Mouse (Mus musculus) limb, embryonic 13.5 days (tissue): Measurements from ENCODE around the gene Tecta. TPM values are rescaled to one million over a fixed set of nuclear protein-coding genes. Genes with fewer than 3 reads are reported as not detected.

Source experiments
- ATAC-seq: fragments of 200-750 bp; cut with Nextera tagmentation; 2 replicates; pipeline ENCODE4 v1.8.0; 2017; ENCODE audit warnings: low read depth, moderate number of reproducible peaks, moderate TSS enrichment; ENCODE audit not compliant: low FRiP score
- H3K27ac ChIP-seq: fragments of 300-500 bp; sonication (generic); 2 replicates; pipeline ENCODE4 v1.5.1; 2015; ENCODE audit warnings: inconsistent platforms, mild to moderate bottlenecking, moderate library complexity
- H3K27me3 ChIP-seq: fragments of 300-500 bp; sonication (generic); 2 replicates; pipeline ENCODE4 v1.6.1; 2015; ENCODE audit warnings: mild to moderate bottlenecking, inconsistent platforms
- H3K36me3 ChIP-seq: fragments of 300-500 bp; sonication (generic); 2 replicates; pipeline ENCODE4 v1.6.1; 2015; ENCODE audit warnings: inconsistent platforms, mild to moderate bottlenecking, moderate library complexity
- H3K4me1 ChIP-seq: fragments of 300-500 bp; sonication (generic); 2 replicates; pipeline ENCODE4 v1.6.1; 2015; ENCODE audit warnings: inconsistent platforms
- H3K4me2 ChIP-seq: fragments of 300-500 bp; sonication (generic); replicated peaks from 2 replicates; pipeline ENCODE4 v1.6.1; 2015; ENCODE audit warnings: inconsistent platforms, mild to moderate bottlenecking, moderate library complexity
- H3K4me3 ChIP-seq: fragments of 300-500 bp; sonication (generic); 2 replicates; pipeline ENCODE4 v1.5.1; 2015; ENCODE audit warnings: moderate library complexity, mild to moderate bottlenecking, inconsistent platforms
- H3K9ac ChIP-seq: fragments of 300-500 bp; sonication (generic); 2 replicates; pipeline ENCODE4 v1.6.1; 2015; ENCODE audit warnings: mild to moderate bottlenecking, inconsistent platforms
- H3K9me3 ChIP-seq: fragments of 300-500 bp; sonication (generic); 2 replicates; pipeline ENCODE4 v1.6.1; 2016; ENCODE audit warnings: inconsistent platforms
- WGBS: fragments of 180-500 bp; shearing (Covaris S2); methylation state at CpG from one replicate; pipeline ENCODE4 v1.1.7; 2015; 5-methylcytosine and 5-hydroxymethylcytosine counted together
- polyA plus RNA-seq: library from polyadenylated mRNA; unstranded; fragments of >200 nt; fragmentation: Nextera tagmentation; extraction: Ambion mirVana; gene quantifications from 2 replicates; pipeline ENCODE4 v1.2.1, GENCODE M21; 2015

Tecta gene
- polyA plus RNA-seq, 1 experiment from 2014 or later: 0.36 TPM

DNA sequence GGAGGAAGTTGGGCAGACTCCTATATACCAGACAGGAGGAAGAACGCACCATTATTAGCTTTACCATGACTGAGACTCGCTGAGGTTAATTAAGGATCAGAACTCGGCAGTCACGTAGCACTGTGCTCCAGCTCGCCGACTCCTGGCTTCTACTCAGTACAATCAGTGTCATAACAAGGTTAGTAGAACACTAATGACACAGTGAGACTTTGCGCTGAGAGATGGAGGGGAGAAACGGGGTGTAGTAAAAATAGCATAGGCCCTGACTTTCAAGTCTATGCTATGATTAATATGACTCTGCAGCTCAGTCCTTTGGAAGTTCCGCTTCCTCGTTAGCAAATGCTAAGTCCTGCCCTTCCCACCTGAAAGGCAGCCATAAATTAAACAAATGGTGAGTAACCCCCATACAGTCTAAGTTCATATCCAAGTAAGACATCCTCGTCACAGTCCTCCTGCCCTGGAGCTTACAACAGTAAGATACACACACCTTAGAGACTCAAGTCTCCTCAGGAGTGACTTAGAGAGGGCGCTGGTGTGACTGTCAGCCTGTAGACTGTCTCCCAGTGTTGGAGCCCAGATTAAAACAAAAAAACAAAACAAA lies 17.7 kb upstream of the Tecta start:
- Histone ChIP-seq H3K27me3 (no peaks in the 10 kb centered on the region), H3K4me3 (no peak overlapping the region), H3K4me1 (peaks cover 6% of the 10 kb centered on the region), H3K9ac (no peak overlapping the region), H3K27ac (no peak overlapping the region), H3K4me2 (no peak overlapping the region), H3K36me3 (peaks cover 41% of the 10 kb centered on the region), H3K9me3 (no peaks in the 10 kb centered on the region)
- 50% methylated on average over 12 of the region's 12 CpGs for WGBS
- no peak for ATAC-seq

DNA sequence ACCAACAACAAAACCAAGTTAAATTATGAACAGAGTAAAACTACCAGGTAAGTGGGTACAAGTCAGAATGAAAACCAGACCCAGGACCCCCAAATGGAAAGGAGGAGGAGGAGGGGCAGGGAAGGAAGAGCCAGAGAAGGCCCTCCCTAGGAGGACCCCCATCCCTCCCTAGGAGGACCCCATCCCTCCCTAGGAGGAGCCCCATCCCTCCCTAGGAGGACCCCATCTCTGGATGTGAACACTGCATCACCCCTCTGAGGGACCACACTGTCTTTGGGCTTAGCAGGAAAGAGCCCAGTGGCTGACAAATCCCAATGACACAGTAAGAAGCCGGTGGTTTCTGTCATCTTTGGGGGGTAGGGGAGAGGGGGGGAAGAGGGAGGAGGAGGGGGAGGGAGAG lies 15.5 kb upstream of the Tecta start:
- Histone ChIP-seq H3K36me3 (peaks cover 29% of the 10 kb centered on the region), H3K27me3 (no peaks in the 10 kb centered on the region), H3K9me3 (no peaks in the 10 kb centered on the region), H3K27ac (no peak overlapping the region), H3K9ac (no peak overlapping the region), H3K4me2 (no peak overlapping the region), H3K4me3 (no peak overlapping the region), H3K4me1 (peaks cover 6% of the 10 kb centered on the region)
- WGBS: 47% methylated on average over 1 of the region's 1 CpGs
- ATAC-seq: no peak

- WGBS: 78% methylated on average over 12 of the region's 12 CpGs
Measured at GRCm38 (mm10) chr9:42413345-42413744, 13.6 kb upstream of the Tecta start.

GRCm38 (mm10) chr9:42411296-42411695 lies 11.6 kb upstream of the Tecta start:
- H3K9ac ChIP-seq: no peak overlapping the region
- no peak for ATAC-seq
- H3K27me3 ChIP-seq: no peaks in the 10 kb centered on the region
- no peak overlapping the region for H3K4me2 ChIP-seq
- peaks cover 6% of the 10 kb centered on the region for H3K4me1 ChIP-seq
- H3K4me3 ChIP-seq: no peak overlapping the region
- H3K9me3 ChIP-seq: no peaks in the 10 kb centered on the region
- H3K27ac ChIP-seq: no peak overlapping the region
- peaks cover 22% of the 10 kb centered on the region for H3K36me3 ChIP-seq
- WGBS: 90% methylated on average over 6 of the region's 6 CpGs

More at GRCm38 (mm10) chr9:42413345-42413744, 13.6 kb upstream of the Tecta start:
- Histone ChIP-seq H3K9ac (no peak overlapping the region), H3K4me1 (peaks cover 6% of the 10 kb centered on the region), H3K9me3 (no peaks in the 10 kb centered on the region), H3K27me3 (no peaks in the 10 kb centered on the region), H3K36me3 (peaks cover 29% of the 10 kb centered on the region), H3K4me2 (no peak overlapping the region), H3K27ac (no peak overlapping the region), H3K4me3 (no peak overlapping the region)
- ATAC-seq: no peak

DNA sequence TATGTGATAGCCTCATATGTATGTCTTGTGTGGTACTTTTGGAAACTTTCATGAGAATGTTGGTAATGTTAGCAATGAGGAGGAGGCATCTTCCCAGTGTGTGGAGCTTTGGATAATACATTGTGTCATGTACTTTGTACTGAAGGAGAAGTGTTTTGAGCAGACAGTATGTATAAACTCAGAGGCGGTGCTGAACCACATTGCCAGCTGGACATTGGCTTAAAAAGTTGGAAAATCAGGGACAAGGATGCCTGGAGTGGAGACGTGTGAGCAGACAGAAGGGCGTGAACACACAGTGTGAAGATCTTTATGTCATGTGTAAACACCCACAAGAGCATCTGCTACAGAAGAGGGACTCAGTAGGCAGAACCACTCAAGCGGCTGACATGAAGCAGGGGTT lies 6.0 kb upstream of the Tecta start:
- ATAC-seq: no peak

DNA sequence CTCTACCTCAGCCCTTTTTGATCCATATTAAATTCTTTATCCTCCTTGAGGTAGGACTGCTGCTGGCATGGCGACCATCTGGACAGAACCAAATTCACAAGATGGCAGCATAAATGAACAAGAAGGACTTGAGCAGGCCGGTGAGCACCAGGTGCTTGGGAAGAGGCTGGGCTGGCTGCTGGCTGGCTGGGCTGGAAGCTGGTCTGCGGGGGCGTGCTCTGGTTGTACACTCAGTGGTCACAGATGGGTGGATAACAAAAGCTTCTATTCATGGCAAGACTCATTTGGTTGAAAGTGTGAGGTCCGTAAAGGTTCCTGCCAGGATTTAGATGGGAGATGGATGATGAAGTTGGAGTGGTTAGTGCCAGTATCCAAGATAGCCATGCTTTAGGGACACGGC lies 1.8 kb upstream of the Tecta start:
- 82% methylated on average over 6 of the region's 6 CpGs for WGBS
- no peak overlapping the region for H3K4me3 ChIP-seq
- H3K9me3 ChIP-seq: no peaks in the 10 kb centered on the region
- H3K4me1 ChIP-seq: 0 out of 2 replicates have a peak, but pooled peaks cover 3% of the 10 kb centered on the region
- ATAC-seq: no peak
- no peak overlapping the region for H3K27ac ChIP-seq
- H3K4me2 ChIP-seq: no peak overlapping the region
- H3K36me3 ChIP-seq: no peaks in the 10 kb centered on the region
- no peak overlapping the region for H3K9ac ChIP-seq
- H3K27me3 ChIP-seq: no peaks in the 10 kb centered on the region

More for the DNA sequence above, 6.0 kb upstream of the Tecta start:
- Histone ChIP-seq H3K36me3 (no peaks in the 10 kb centered on the region), H3K27me3 (no peaks in the 10 kb centered on the region), H3K4me2 (no peak overlapping the region), H3K27ac (no peak overlapping the region), H3K9ac (no peak overlapping the region), H3K4me3 (no peak overlapping the region), H3K9me3 (no peaks in the 10 kb centered on the region), H3K4me1 (no peaks in the 10 kb centered on the region)
- 86% methylated on average over 4 of the region's 4 CpGs for WGBS

DNA sequence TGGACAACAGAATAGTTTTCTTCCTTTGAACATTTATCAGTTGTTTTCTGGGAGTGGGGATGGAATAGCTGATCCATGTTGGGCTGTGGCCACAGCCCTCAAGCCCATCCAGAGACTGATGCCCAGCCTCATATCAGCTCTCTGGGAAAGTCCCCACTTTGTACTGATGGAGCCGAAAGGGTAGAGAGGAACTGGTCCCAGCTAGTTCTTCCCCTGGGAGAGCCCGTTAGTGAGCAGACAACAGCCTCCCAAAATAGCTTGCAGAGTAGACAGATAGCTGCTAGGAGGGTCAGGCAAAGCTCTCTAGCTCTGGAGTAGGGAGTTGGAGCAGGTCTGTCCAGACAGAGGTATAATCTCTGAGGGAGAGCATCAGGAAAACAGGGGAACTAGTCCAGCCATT lies 3.6 kb downstream of the Tecta start:
- Histone ChIP-seq H3K36me3 (no peaks in the 10 kb centered on the region), H3K4me2 (no peak overlapping the region), H3K9me3 (no peaks in the 10 kb centered on the region), H3K27ac (no peak overlapping the region), H3K4me3 (no peak overlapping the region), H3K4me1 (peaks cover 29% of the 10 kb centered on the region), H3K27me3 (peaks cover 3% of the 10 kb centered on the region; the same call in 1 of the 2 replicates), H3K9ac (no peak overlapping the region)
- no peak for ATAC-seq
- WGBS: 67% methylated on average over 2 of the region's 2 CpGs

DNA sequence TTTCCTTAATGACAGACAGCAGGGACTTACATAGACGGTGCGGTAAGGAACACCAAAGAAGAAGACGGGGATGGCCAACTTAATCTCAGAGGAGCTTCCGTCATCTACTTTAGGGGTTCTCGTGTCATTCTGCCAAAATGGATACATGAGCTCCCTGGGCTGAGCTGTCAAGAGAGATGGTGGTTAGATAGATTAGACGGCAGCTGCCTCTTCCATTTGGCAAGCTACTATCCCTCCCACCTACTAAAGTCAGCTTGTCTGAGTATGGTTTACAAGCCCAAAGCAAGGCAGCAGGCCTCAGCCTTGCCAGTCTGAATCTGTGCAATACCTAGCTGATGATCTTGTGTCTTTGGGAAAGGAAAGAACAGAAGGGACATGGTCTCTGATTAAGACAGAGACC lies 4.8 kb downstream of the Tecta start:
- Histone ChIP-seq H3K9ac (no peak overlapping the region), H3K27me3 (peaks cover 3% of the 10 kb centered on the region; the same call in 1 of the 2 replicates), H3K4me1 (peaks cover 38% of the 10 kb centered on the region), H3K9me3 (no peaks in the 10 kb centered on the region), H3K27ac (no peak overlapping the region), H3K4me2 (no peak overlapping the region), H3K4me3 (no peak overlapping the region), H3K36me3 (no peaks in the 10 kb centered on the region)
- 64% methylated on average over 6 of the region's 6 CpGs for WGBS
- no peak for ATAC-seq

- Histone ChIP-seq H3K4me2 (no peak overlapping the region), H3K27me3 (peaks cover 3% of the 10 kb centered on the region; the same call in 1 of the 2 replicates), H3K27ac (no peak overlapping the region), H3K9me3 (no peaks in the 10 kb centered on the region), H3K4me3 (no peak overlapping the region), H3K36me3 (no peaks in the 10 kb centered on the region), H3K9ac (no peak overlapping the region), H3K4me1 (peaks cover 40% of the 10 kb centered on the region)
- 64% methylated on average over 8 of the region's 8 CpGs for WGBS
- ATAC-seq: no peak
Measured at GRCm38 (mm10) chr9:42394321-42394720, 5.4 kb downstream of the Tecta start.

GRCm38 (mm10) chr9:42392927-42393326 lies 6.8 kb downstream of the Tecta start:
- no peak for ATAC-seq
- H3K27ac ChIP-seq: no peak overlapping the region
- H3K27me3 ChIP-seq: peaks cover 5% of the 10 kb centered on the region; the same call in 1 of the 2 replicates
- H3K9me3 ChIP-seq: no peaks in the 10 kb centered on the region
- H3K4me2 ChIP-seq: no peak overlapping the region
- H3K4me3 ChIP-seq: no peak overlapping the region
- H3K9ac ChIP-seq: no peak overlapping the region
- 37% methylated on average over 6 of the region's 6 CpGs for WGBS
- no peaks in the 10 kb centered on the region for H3K36me3 ChIP-seq
- H3K4me1 ChIP-seq: peaks cover 42% of the 10 kb centered on the region

- no peak overlapping the region for H3K9ac ChIP-seq
- no peak overlapping the region for H3K4me2 ChIP-seq
- no peak for ATAC-seq
- WGBS: 54% methylated on average over 4 of the region's 4 CpGs
- H3K4me1 ChIP-seq: peaks cover 44% of the 10 kb centered on the region
- H3K9me3 ChIP-seq: no peaks in the 10 kb centered on the region
- H3K27ac ChIP-seq: no peak overlapping the region
- H3K36me3 ChIP-seq: no peaks in the 10 kb centered on the region
- no peak overlapping the region for H3K4me3 ChIP-seq
- peaks cover 4% of the 10 kb centered on the region; the same call in 1 of the 2 replicates for H3K27me3 ChIP-seq
Measured at GRCm38 (mm10) chr9:42388490-42388889, 11.2 kb downstream of the Tecta start.

DNA sequence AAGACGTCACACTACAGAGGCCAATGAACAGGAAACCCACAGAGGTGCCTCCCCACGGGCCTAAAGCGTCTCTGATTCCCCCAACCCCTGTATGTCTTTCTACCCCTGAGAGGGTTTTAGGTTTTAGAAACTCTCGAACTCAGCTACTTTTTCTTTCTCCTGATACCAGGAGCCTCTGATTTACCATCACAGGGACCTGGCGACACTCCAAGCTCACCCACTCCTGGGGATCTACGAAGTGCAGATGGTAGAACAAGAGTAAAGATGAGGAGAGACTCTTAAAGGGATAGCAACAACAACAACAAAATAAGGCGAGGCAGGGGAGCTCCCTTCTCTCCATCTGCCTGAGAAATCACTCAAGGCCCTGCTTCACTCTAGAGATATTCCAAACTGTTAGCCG lies 12.7 kb downstream of the Tecta start:
- peaks cover 4% of the 10 kb centered on the region; the same call in 1 of the 2 replicates for H3K27me3 ChIP-seq
- no peak overlapping the region for H3K9ac ChIP-seq
- no peak overlapping the region for H3K4me2 ChIP-seq
- no peaks in the 10 kb centered on the region for H3K9me3 ChIP-seq
- no peak overlapping the region for H3K4me3 ChIP-seq
- H3K36me3 ChIP-seq: no peaks in the 10 kb centered on the region
- WGBS: 66% methylated on average over 8 of the region's 8 CpGs
- peaks cover 34% of the 10 kb centered on the region for H3K4me1 ChIP-seq
- no peak for ATAC-seq
- no peak overlapping the region for H3K27ac ChIP-seq

DNA sequence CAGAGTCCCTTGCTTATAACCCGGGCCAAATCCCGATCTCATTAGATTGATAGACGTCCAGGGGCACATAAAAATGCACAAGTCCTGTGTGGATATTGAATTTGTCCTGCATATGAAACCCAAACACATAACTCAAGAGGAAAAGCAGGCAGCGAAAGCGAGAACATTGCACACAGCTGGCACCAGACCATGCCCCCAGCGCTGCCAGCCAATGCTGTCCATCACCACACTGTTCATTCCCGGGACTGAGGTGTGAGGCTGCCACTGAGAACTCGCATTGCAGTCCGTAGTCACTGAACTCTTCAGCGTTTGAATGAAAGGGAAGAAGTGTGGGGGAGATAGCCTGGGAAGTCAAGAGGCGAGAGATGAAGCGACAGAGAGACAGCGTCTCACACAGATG lies 14.1 kb downstream of the Tecta start:
- Histone ChIP-seq H3K27me3 (peaks cover 4% of the 10 kb centered on the region; the same call in 1 of the 2 replicates), H3K27ac (no peak overlapping the region), H3K4me1 (peaks cover 20% of the 10 kb centered on the region), H3K36me3 (no peaks in the 10 kb centered on the region), H3K9me3 (0 out of 2 replicates have a peak, but pooled peaks cover under 1% of the 10 kb centered on the region), H3K4me2 (no peak overlapping the region), H3K4me3 (no peak overlapping the region), H3K9ac (no peak overlapping the region)
- no peak for ATAC-seq
- 74% methylated on average over 13 of the region's 13 CpGs for WGBS
